Mouse (Mus musculus) heart, adult 9 months (tissue): ENCODE measurements around the gene Lactbl1.
A peak's percentile ranks its signal among the peaks of the same experiment; 100 is the strongest.

Experiments
- DNase-seq, 2 experiments: peaks; one replicate each; pipeline ENCODE4 v3.0.0; 2022; ENCODE audit warnings: low spot score in 2 of 2

Gene Lactbl1

GRCm38 (mm10) chr4:136622388-136622787, at the start of gene Lactbl1:
Gene Lactbl1 (plus strand): TSS chr4:136622621.
- no peak for DNase-seq

- DNase-seq = no peak
Measured at GRCm38 (mm10) chr4:136581885-136582284, 40.5 kb upstream of the Lactbl1 start.

GRCm38 (mm10) chr4:136587221-136587827, 35.1 kb upstream of the Lactbl1 start:
- DNase-seq = no peak

- DNase-seq = no peak
Measured at GRCm38 (mm10) chr4:136588003-136588402, 34.4 kb upstream of the Lactbl1 start.

GRCm38 (mm10) chr4:136592111-136592510, 30.3 kb upstream of the Lactbl1 start:
- no peak for DNase-seq

- DNase-seq = no peak
Measured at GRCm38 (mm10) chr4:136594006-136594405, 28.4 kb upstream of the Lactbl1 start.

GRCm38 (mm10) chr4:136595221-136595620, 27.2 kb upstream of the Lactbl1 start:
- DNase-seq = no peak

GRCm38 (mm10) chr4:136598268-136598876, 24.0 kb upstream of the Lactbl1 start:
- DNase-seq = no peak

- no peak for DNase-seq
Measured at GRCm38 (mm10) chr4:136599869-136600268, 22.6 kb upstream of the Lactbl1 start.

GRCm38 (mm10) chr4:136600536-136600935, 21.9 kb upstream of the Lactbl1 start:
- no peak for DNase-seq

- DNase-seq = peak; percentile 25 to 44
Measured at GRCm38 (mm10) chr4:136601476-136601875, 20.9 kb upstream of the Lactbl1 start.

- DNase-seq = peak in 1 of 2 experiments; percentile 25
Measured at GRCm38 (mm10) chr4:136602018-136602554, 20.3 kb upstream of the Lactbl1 start.

GRCm38 (mm10) chr4:136602568-136602967, 19.9 kb upstream of the Lactbl1 start, which contains the start of gene Kdm1a:
Gene Kdm1a (minus strand): TSS chr4:136602723.
- DNase-seq = peak; percentile 91 to 93

- no peak for DNase-seq
Measured at GRCm38 (mm10) chr4:136605756-136606485, 16.5 kb upstream of the Lactbl1 start.

GRCm38 (mm10) chr4:136610387-136610856, 12.0 kb upstream of the Lactbl1 start, which contains the start of gene Tex46:
Gene Tex46 (plus strand): TSS chr4:136610437.
- DNase-seq = no peak

- DNase-seq = no peak
Measured at GRCm38 (mm10) chr4:136613657-136614056, 8.8 kb upstream of the Lactbl1 start.

- peak in 1 of 2 experiments; percentile 32 for DNase-seq
Measured at GRCm38 (mm10) chr4:136621336-136621735, 1.1 kb upstream of the Lactbl1 start.

- no peak for DNase-seq
Measured at GRCm38 (mm10) chr4:136621956-136622355, 465 bp upstream of the Lactbl1 start.

GRCm38 (mm10) chr4:136626590-136626989, 4.2 kb downstream of the Lactbl1 start:
- no peak for DNase-seq

- peak; percentile 37 to 61 for DNase-seq
Measured at GRCm38 (mm10) chr4:136631237-136631994, 9.0 kb downstream of the Lactbl1 start.

- DNase-seq = no peak
Measured at GRCm38 (mm10) chr4:136635995-136636394, 13.6 kb downstream of the Lactbl1 start.
